Mouse (Mus musculus) ovary, postnatal 36 days (tissue): ENCODE results near the gene Ehd3.

Source experiments
- DNase-seq: peaks from one replicate; pipeline ENCODE4 v3.0.0; 2022; ENCODE audit warnings: low spot score, mixed read lengths

Gene Ehd3

DNA sequence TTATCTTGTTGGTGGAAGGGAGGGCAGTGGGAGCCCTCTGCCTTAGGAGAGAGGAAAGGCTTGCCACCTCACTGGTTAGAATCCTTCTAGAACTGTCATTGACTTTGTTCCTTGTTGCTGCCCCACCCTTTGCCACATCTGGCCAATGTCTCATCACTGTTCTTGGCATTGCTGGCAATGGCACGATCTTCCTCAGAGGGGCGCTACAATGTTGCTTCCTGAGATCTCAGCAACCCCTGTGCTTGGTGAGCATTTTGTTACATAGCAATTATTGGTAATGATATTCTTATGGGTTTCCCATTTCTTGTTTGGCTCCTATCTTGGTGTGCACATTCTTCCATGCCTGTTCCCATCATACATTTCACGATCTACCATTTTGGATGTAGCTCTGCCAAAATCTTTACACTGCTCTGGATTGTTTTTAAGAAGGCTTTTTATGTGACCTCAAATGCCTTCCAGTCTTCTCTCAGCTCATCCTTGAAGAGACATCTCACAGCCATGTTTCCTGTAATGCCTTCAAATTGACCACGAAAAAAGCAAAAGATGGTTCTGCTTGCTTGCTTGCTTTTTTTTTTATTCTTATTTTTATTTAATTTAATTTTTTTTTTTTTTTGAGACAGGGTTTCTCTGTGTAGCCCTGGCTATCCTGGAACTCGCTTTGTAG is at the start of gene Ehd3:
Gene Ehd3 (plus strand): TSS at position 614 of the 664 bp plus-strand sequence.
- DNase-seq, result no peak

DNA sequence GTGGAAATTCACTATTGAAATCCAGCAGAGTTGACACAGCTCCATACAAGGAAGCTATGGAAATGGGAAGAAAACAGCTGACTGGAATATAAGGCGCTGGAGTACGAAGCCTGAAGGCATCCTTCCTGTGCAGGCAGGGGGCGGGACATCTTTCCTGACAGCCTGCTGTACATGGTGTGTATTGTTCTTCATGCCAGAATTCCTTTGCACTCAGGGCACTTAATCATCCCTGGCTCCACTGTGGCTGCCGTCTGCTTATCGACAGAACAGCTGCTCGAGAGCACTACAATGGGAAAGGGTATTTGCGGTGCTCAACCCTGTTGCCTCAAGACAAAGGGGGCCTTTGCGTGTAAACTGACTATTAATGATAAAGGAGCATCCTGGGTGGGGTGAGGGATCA is 33.0 kb upstream of the Ehd3 start:
- no peak for DNase-seq

DNA sequence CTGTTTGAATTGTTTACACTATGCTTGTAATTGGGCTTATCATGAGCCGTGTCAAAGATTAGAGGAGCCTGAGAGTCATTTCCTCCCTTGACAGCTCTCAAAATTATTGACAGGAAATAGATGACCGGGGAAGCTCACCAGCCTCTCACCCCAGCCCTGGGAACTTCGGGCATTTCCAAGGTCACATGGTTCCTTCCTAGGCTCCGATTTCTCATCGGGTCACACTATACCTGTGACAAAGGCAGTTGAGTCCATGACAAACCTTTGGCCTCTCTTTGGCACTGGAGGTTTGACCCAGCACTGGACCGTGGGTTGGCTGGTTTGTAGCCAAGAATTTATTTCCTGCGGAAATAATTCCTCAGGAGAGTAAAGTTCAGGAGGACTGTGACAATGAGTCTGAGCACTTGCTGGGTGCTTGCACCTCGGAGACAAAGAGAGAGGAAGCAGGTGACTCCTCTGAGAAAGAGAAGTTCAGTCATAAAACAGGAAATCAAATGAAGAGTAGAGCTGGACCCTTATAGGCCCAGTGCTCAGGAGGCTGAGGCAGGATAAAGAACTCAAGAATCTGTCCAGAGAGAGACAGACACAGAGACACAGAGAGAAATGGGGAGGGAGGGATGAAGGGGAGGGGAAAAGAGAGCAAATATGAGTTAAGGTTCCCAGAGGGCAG is 17.2 kb upstream of the Ehd3 start:
- DNase-seq, result no peak

GRCm38 (mm10) chr17:73790284-73791020 is 13.5 kb upstream of the Ehd3 start:
- DNase-seq, result no peak

GRCm38 (mm10) chr17:73796789-73797188 is 7.1 kb upstream of the Ehd3 start:
- DNase-seq, result no peak

DNA sequence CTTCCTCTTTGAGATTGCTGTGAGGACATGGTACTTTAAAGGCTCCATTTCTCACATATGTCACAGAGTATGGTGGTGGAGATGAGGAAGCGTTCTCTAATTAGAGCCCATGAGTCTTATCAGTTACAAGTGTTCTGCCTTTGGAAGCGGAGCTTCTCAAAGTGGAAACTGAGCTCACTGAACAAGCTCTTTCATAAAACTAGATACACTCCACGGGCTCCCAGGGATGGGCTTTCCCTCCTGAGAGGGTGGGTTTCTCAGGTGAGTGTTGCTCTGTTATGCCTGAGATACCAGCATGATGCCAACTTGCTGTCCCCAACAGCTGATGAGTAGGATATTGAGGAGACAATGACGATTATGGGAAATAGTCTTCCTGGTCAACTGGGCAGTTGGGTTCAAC is 6.2 kb upstream of the Ehd3 start:
- DNase-seq, result no peak

DNA sequence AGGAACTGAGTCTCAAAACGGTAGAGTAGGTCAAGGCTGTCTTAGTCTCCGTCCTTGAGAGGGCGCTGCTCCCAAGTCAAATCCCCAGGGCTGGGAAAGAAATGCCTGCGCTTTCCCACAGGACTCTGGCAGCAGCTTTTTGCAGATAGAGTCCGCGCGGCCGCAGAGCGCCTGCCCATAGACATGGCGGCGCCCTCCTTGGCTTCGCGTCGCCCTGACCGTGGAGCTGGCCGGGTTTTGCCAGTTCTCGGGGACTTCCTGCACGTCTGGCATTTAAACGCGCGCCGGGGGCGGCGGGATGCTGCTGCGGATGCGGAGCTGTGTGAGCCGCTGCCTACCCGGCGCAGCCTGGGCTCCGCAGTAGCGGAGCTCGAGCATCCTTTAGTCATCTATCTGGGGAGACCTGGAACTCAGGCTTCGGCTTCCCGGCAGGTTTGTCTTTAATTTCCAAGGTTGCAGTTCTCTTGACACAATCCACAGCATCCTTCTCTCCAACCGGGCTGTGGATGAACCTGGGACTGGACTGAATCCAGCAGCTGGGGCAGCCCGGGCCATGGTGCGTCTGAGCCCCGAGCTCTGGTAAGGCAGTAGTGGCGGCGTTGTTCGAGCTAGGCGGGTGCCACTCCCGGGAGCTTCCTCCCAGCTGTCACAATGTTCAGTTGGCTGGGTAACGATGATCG is 798 bp downstream of the Ehd3 start:
- peak; percentile 87 for DNase-seq

GRCm38 (mm10) chr17:73806331-73806730 is 2.4 kb downstream of the Ehd3 start:
- DNase-seq, result no peak

DNA sequence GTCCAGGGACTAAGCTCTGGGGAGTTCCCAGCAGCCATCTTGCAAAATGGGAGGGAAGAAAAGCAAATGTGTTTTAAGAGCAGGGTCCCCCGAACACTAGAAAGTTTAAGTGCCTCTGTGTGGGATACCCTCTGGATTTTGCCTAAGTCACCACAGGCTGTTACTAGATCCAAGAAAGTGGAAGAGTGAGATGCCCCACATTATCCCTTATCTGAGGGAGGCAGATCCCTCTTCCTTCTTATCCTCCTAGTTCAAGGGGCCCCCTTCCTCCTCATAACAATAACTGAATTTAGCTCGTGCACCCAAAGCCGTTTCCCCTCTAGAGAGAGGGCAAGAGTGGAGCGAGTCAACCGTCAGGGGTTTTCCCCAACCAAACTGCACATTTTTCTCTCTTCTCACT is 3.3 kb downstream of the Ehd3 start:
- DNase-seq, result no peak

DNA sequence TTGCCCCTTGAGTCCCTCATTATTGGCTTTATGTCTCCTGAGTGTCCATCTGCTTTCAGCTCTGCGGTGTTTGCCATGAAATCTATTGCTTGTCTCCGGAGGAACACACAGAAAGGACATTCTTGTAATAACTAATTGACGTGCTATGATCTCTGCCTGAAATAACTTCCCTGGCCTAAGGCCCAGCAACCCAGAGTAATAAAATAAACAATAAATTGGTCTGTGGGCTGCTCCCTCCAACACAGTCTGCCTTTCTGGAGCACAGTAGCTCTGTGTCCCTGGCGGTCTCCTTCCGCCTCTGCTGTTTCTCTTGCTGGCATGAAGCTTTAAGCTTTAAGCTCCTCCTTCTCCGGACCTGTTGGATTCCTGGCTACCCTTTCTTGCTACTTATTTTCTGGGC is 4.5 kb downstream of the Ehd3 start:
- no peak for DNase-seq

- no peak for DNase-seq
Observed at GRCm38 (mm10) chr17:73810801-73811200, 6.9 kb downstream of the Ehd3 start.

GRCm38 (mm10) chr17:73811566-73811965 is 7.6 kb downstream of the Ehd3 start:
- DNase-seq, result no peak

GRCm38 (mm10) chr17:73813031-73813660 is 9.2 kb downstream of the Ehd3 start:
- DNase-seq, result no peak

- no peak for DNase-seq
Observed at GRCm38 (mm10) chr17:73814500-73815190, 10.7 kb downstream of the Ehd3 start.

DNA sequence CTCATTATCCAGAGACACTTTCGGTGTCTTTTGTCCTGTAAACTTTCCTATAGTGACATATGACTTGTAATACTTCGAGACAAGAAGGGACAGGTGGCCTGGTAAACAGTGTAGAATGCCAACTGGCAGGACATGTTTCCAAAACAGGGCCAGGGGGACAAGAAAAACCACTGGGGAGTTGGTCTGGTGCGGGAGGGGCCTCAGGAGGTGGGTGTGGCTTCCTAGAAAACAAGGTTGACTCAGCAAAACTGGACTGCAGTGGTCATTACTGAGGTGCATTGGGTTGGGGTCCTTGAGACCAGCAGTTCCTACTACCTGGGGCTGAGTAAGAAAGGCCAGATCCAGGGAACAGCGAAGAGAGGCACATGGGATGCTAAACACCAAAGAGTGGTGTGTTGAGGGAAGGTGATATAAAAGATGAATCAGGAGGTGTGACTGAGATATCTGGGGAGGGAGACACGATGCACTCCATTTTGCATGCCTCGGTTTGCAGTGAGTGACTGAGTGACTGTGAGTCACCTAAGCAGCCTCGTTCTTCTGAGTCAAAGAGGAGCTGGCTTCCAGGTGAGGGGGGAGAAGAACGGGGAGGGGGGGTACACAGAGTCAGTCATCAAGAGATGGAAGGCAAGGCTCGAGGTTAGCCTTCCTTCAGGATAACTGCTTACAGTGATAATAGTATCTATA is 13.9 kb downstream of the Ehd3 start:
- DNase-seq, result no peak

GRCm38 (mm10) chr17:73818936-73819335 is 15.0 kb downstream of the Ehd3 start:
- DNase-seq, result no peak

DNA sequence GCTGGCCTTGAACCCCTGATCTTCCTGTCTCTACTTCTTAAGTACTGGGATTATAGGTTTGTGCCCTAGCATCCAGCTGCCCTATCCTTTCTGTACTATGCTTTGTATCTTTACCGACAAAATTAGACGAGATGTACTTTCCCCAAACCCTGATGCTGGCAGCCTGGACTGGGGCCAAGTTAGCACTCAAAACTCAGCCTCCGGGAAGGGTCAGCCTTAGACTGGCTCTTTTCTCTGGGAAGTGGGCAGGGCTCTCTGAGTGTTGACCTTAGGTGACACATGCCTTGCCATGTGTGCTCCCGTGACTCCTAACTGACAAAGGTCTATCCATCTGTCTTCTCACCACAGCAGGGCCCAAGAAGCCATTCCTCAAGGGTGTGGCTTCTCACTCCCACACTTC is 16.8 kb downstream of the Ehd3 start:
- DNase-seq, result no peak

DNA sequence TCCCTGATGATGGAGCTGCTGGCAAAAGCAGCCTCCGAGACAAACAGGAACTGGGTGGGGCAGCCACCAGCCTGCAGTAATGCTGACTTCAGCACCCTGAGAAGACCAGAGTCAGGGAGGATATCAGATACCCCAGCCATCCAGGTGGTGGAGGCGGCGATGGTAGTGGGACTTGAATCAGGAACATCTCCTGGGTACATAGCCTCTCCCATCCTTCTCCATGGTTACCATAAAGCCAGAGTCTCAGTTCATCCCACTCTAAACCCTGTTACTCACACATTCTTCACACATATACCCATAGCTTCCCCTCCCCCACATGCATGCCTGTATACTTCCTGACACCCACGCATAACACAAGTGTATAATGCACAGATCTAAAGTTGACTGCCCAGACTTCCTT is 18.3 kb downstream of the Ehd3 start:
- no peak for DNase-seq

DNA sequence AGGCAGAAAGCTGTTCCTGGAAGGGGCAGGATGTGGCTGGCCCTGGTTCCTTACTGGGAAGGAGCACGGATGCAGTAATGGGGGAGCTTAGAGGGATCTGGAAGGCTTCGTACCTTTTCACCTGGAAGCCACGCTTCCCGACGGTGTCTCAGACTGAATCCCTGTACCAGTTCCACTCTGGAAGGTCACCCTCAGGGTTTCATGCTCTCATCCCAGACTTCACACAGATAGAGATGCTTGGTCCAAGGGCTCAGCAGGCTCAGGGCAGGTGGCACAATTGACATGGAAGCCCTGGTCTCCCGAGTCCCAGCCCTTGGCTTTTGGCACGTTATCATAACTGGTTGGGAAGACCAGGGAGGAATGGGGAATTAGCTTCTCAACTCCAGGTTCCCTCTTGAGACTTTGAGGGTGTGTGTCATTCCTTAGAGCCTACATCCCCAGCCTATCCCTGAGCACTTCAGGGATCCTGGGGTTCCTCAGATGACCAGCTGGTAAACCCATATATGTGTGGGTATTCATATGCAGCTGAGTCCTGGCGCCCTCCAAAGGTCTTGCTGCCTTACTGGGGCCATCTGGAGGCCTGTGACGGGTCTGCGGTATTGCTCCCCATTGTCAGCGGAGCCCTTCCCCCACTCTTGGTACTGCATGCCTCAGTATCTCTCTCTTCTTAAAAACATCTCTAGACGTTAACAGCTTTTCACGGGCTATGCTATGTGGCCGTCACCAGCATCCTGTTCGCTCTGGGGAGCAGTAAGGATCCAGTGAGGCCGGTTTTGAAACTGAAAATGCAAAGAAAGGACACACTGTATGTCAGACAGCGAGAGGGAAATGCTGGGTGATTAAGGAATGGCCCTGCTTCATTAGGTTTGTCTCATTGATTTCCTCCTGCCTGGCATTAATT is 19.4 kb downstream of the Ehd3 start:
- DNase-seq, result no peak

DNA sequence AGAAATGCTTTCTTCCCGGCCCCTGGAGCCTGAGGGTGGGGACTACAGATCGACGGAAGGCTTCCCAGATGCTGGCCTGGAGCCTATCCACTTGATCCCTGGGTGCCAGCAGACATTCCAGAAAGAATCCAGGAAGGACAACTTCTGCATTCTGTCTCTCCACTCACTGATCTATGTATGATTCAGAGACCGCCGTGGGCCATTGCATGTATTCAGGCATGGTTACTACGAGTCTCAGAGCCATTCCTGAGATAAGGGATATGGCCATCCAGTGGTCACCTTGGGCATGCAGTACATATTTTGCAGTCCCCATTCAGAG is 20.0 kb downstream of the Ehd3 start:
- DNase-seq, result no peak
